Mouse (Mus musculus) heart, adult 2 months (tissue): ENCODE results near the gene Olfr430. TPM values are rescaled to one million over a fixed set of nuclear protein-coding genes. Genes with fewer than 3 reads are reported as not detected.
"Not testable (repeated sequence)": the region's sequence is repeated elsewhere in the genome, so short reads cannot be mapped to it uniquely, and the experiment has no call there.

ENCODE experiments used
- DNase-seq, 2 experiments: peaks; one replicate each; pipeline ENCODE4 v3.0.0; 2021
- H3K27ac ChIP-seq: fragments of 200-600 bp; 2 replicates; pipeline ENCODE4 v1.8.1; 2022
- H3K27me3 ChIP-seq: fragments of 200-500 bp; 2 replicates; pipeline ENCODE4 v1.6.1; 2012; ENCODE audit warnings: mild to moderate bottlenecking, low read length, inconsistent platforms, mixed read lengths; ENCODE audit not compliant: control insufficient read depth, insufficient read depth
- H3K36me3 ChIP-seq: fragments of 200-500 bp; 2 replicates; pipeline ENCODE4 v1.6.1; 2012; ENCODE audit warnings: low read length, inconsistent platforms; ENCODE audit not compliant: control insufficient read depth, insufficient read depth
- H3K4me1 ChIP-seq: fragments of 200-500 bp; 2 replicates; pipeline ENCODE4 v1.6.1; 2011; ENCODE audit warnings: low read length; ENCODE audit not compliant: control insufficient read depth, insufficient read depth
- H3K4me3 ChIP-seq: fragments of 200-600 bp; 2 replicates; pipeline ENCODE4 v1.8.1; 2022
- H3K79me2 ChIP-seq: fragments of 200-500 bp; replicated peaks from 2 replicates; pipeline ENCODE4 v1.6.1; 2012; ENCODE audit warnings: mild to moderate bottlenecking, inconsistent platforms, low read length, moderate library complexity, mixed read lengths; ENCODE audit not compliant: control insufficient read depth, insufficient read depth
- H3K9ac ChIP-seq: fragments of 200-500 bp; 2 replicates; pipeline ENCODE4 v1.6.1; 2012; ENCODE audit warnings: low read depth, mild to moderate bottlenecking, control low read depth, inconsistent platforms, low read length, mixed read lengths
- CTCF ChIP-seq: fragments of 200-600 bp; IDR thresholded peaks from 2 replicates; pipeline ENCODE4 v1.8.1; 2022; ENCODE audit warnings: antibody characterized with exemption, mild to moderate bottlenecking, moderate library complexity
- EP300 ChIP-seq: fragments of 200-500 bp; IDR thresholded peaks from 2 replicates; pipeline ENCODE4 v1.6.1; 2011; ENCODE audit warnings: low read depth, low read length, control low read depth; ENCODE audit not compliant: insufficient read depth
- POLR2A ChIP-seq: fragments of 200-500 bp; IDR thresholded peaks from 2 replicates; pipeline ENCODE4 v1.6.1; 2011; ENCODE audit warnings: mild to moderate bottlenecking, low read depth, low read length, control low read depth; ENCODE audit not compliant: insufficient read depth
- WGBS: fragments of 180-500 bp; shearing (Covaris S2); methylation state at CpG from one replicate; pipeline ENCODE4 v1.1.7; 2018; 5-methylcytosine and 5-hydroxymethylcytosine counted together
- intact Hi-C: fragments of 180-260 bp; cut with DNase I; formaldehyde crosslinking; loops from one replicate; pipeline ENCODE4 v1.15.1; 2025
- long read RNA-seq: library from polyadenylated mRNA; stranded (forward); transcript quantifications from one replicate; pipeline ENCODE4 v2.0.0, GENCODE M21; 2021
- polyA plus RNA-seq: library from polyadenylated mRNA; depleted of rRNA; stranded (reverse); fragments of >200 nt; gene quantifications from 2 replicates; pipeline ENCODE4 v1.2.3, GENCODE M21; 2012; rRNA removed
- total RNA-seq, 2 experiments: library from RNA; stranded (reverse); gene quantifications; 2 replicates each; pipeline ENCODE4 v1.2.3; 2021

Olfr430 gene
- total RNA-seq (not detected), polyA plus RNA-seq (not detected in 2 replicates)
- long read RNA-seq = 0 reads

- Histone ChIP-seq H3K79me2 (no peaks in the 10 kb centered on the region), H3K27ac (no peak within 1 kb of the TSS), H3K36me3 (no peaks in the 10 kb centered on the region), H3K27me3 (no peaks in the 10 kb centered on the region), H3K9ac (no peak within 1 kb of the TSS), H3K4me3 (no peak within 1 kb of the TSS), H3K4me1 (no peaks in the 10 kb centered on the region)
- intact Hi-C loops = no loop called here
- no peak for DNase-seq
- TF ChIP-seq CTCF = no peak
- no peak for TF ChIP-seq EP300
- no peak for TF ChIP-seq POLR2A
- 90% methylated on average over 3 of the region's 3 CpGs for WGBS
These were observed at the start of gene Olfr430 for GRCm38 (mm10) chr1:174066305-174066704. Gene Olfr430, plus strand, starts transcription at chr1:174066605.

GRCm38 (mm10) chr1:174031698-174032097, 34.7 kb upstream of the Olfr430 start, which contains the start of gene Ifi205:
Gene Ifi205, minus strand, starts transcription at chr1:174031810.
- WGBS = 11% methylated on average over 1 of the region's 1 CpGs
- TF ChIP-seq EP300 = no peak
- peak; percentile 75 for TF ChIP-seq POLR2A
- TF ChIP-seq CTCF = no peak
- Histone ChIP-seq H3K79me2 (no peaks in the 10 kb centered on the region), H3K4me3 (no peak within 1 kb of the TSS), H3K36me3 (no peaks in the 10 kb centered on the region), H3K4me1 (no peaks in the 10 kb centered on the region), H3K9ac (no peak within 1 kb of the TSS), H3K27ac (peak within 1 kb of the TSS; percentile 26), H3K27me3 (no peaks in the 10 kb centered on the region)
- intact Hi-C loops = no loop called here
- DNase-seq = peak; percentile 44 to 53

- Histone ChIP-seq H3K36me3 (no peaks in the 10 kb centered on the region), H3K4me1 (no peaks in the 10 kb centered on the region), H3K27ac (no peak overlapping the region), H3K4me3 (no peak overlapping the region), H3K79me2 (no peaks in the 10 kb centered on the region), H3K9ac (no peak overlapping the region), H3K27me3 (no peaks in the 10 kb centered on the region)
- intact Hi-C loops = no loop called here
- TF ChIP-seq EP300 = no peak
- TF ChIP-seq POLR2A = no peak
- WGBS = 65% methylated on average over 4 of the region's 4 CpGs
- no peak for DNase-seq
These were observed 30.6 kb upstream of the Olfr430 start for GRCm38 (mm10) chr1:174035841-174036240.

- WGBS = 70% methylated on average over 3 of the region's 3 CpGs
- no peak for DNase-seq
- H3K4me1 ChIP-seq = no peaks in the 10 kb centered on the region
- intact Hi-C loops = no loop called here
- TF ChIP-seq POLR2A = no peak
- no peak for TF ChIP-seq EP300
- TF ChIP-seq CTCF = no peak
- H3K27me3 ChIP-seq = no peaks in the 10 kb centered on the region
- no peak overlapping the region; the same call in 1 of the 2 replicates for H3K27ac ChIP-seq
- no peak overlapping the region for H3K9ac ChIP-seq
- no peak overlapping the region for H3K4me3 ChIP-seq
- no peaks in the 10 kb centered on the region for H3K79me2 ChIP-seq
- H3K36me3 ChIP-seq = no peaks in the 10 kb centered on the region
These were observed 27.9 kb upstream of the Olfr430 start for GRCm38 (mm10) chr1:174038480-174038879.

GRCm38 (mm10) chr1:174040523-174041177, 25.8 kb upstream of the Olfr430 start, which contains the start of gene Olfr433:
Gene Olfr433, plus strand, starts transcription at chr1:174040705.
- no peak within 1 kb of the TSS for H3K4me3 ChIP-seq
- WGBS = 54% methylated on average over 7 of the region's 7 CpGs
- H3K27me3 ChIP-seq = no peaks in the 10 kb centered on the region
- H3K9ac ChIP-seq = no peak within 1 kb of the TSS
- intact Hi-C loops = no loop called here
- H3K4me1 ChIP-seq = no peaks in the 10 kb centered on the region
- no peak for TF ChIP-seq POLR2A
- TF ChIP-seq EP300 = no peak
- TF ChIP-seq CTCF = no peak
- DNase-seq = peak; percentile 80 to 84
- no peaks in the 10 kb centered on the region for H3K36me3 ChIP-seq
- H3K27ac ChIP-seq = peak within 1 kb of the TSS; percentile 44
- H3K79me2 ChIP-seq = no peaks in the 10 kb centered on the region

GRCm38 (mm10) chr1:174042091-174042884, 24.1 kb upstream of the Olfr430 start:
- H3K79me2 ChIP-seq, H3K36me3 ChIP-seq, H3K27ac ChIP-seq, DNase-seq, H3K4me1 ChIP-seq, H3K27me3 ChIP-seq, H3K9ac ChIP-seq, intact Hi-C loops, H3K4me3 ChIP-seq: not testable (repeated sequence)
- WGBS = 89% methylated on average over 12 of the region's 12 CpGs
